Mouse (Mus musculus): ENCODE results near the gene Prlh. TPM values are rescaled to one million over a fixed set of nuclear protein-coding genes. Genes with fewer than 3 reads are reported as not detected.

Gene Prlh
- polyA plus RNA-seq, 1 experiment from 2014 or later, result not detected

- ATAC-seq, result peak; percentile 25; the same call in 1 of the 2 replicates
- 23% methylated on average over 9 of the region's 9 CpGs for WGBS
- no peak overlapping the region for H3K9ac ChIP-seq (ENCODE audit: low read depth, low read length)
- peak; percentile 100 for TF ChIP-seq CTCF (IDR thresholded peaks at IDR 0.05; ENCODE audit: low read depth)
- H3K4me2 ChIP-seq (replicated peaks; ENCODE audit: low read depth), result no peak overlapping the region
- H3K27me3 ChIP-seq (replicated peaks; ENCODE audit: control insufficient read depth, insufficient read depth, low read length), result no peaks in the 10 kb centered on the region
- H3K4me3 ChIP-seq (ENCODE audit: low read depth, low read length), result no peak overlapping the region
- H3K27ac ChIP-seq (ENCODE audit: low read depth, low read length), result no peak overlapping the region
- H3K36me3 ChIP-seq (ENCODE audit: control insufficient read depth, insufficient read depth), result no peaks in the 10 kb centered on the region
- no peaks in the 10 kb centered on the region for H3K4me1 ChIP-seq (replicated peaks; ENCODE audit: control insufficient read depth, insufficient read depth, low read length)
- H3K9me3 ChIP-seq (ENCODE audit: control insufficient read depth), result no peaks in the 10 kb centered on the region
Observed at GRCm38 (mm10) chr1:90972911-90973573, 20.1 kb downstream of the Prlh start.

DNA sequence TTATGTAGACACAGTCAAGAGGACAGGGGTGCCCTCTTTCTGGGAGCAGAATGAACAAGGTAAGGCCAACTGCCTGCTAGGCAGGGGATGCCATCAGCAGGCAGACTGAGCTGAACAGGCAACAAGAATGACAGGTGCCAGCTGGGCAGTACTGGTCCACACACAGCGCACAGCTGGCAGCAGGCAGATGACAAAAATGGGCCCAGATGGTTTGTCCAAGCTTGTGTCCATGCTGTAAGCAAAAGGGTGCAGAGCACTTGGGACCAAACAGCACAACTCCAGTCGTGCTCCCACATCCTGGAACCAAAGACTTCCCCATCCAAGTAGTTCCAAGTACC lies 20.6 kb downstream of the Prlh start:
- Histone ChIP-seq H3K4me1 (replicated peaks; ENCODE audit: control insufficient read depth, insufficient read depth, low read length) (no peaks in the 10 kb centered on the region), H3K36me3 (ENCODE audit: control insufficient read depth, insufficient read depth) (no peaks in the 10 kb centered on the region), H3K27me3 (replicated peaks; ENCODE audit: control insufficient read depth, insufficient read depth, low read length) (no peaks in the 10 kb centered on the region), H3K4me2 (replicated peaks; ENCODE audit: low read depth) (no peak overlapping the region), H3K9me3 (ENCODE audit: control insufficient read depth) (no peaks in the 10 kb centered on the region), H3K27ac (ENCODE audit: low read depth, low read length) (no peak overlapping the region), H3K9ac (ENCODE audit: low read depth, low read length) (no peak overlapping the region), H3K4me3 (ENCODE audit: low read depth, low read length) (no peak overlapping the region)
- no peak for ATAC-seq
- TF ChIP-seq CTCF (IDR thresholded peaks at IDR 0.05; ENCODE audit: low read depth), result no peak
- WGBS, result 86% methylated on average over 2 of the region's 2 CpGs

DNA sequence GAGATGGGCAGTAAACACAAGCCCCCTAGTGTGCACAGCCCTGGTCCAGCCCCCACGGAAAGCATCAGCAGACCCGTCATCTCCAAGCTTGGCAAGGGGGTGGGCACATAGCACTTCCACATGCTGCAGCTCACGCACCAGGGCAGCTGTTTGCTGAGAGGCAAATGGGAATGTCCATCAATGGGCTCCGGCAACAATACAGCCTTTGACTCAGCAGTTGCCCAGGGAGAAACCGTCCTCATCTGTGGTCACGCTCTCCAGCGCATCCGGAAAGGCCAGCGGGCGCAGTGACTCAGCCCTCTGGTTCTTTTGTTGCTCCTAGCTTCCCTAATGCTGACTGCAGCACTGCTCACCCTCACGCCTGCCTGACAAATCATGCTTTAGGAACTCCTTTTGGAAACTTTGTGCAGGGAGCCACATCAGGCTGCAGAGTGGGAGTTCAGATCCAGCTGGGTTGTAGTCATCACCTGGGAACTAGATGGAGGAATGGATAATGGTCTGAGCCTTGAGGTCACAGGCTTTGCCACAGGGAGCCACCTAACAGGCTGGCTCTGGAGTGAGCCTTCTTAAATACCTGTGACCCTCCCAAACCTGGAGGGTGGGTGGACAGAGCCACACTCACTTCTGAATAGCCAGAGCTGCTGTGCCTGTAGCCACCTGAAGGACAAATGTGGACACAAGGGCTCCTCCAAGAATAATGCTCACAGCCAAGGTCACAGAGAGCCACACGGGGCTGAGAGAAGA lies 22.2 kb downstream of the Prlh start:
- Histone ChIP-seq H3K27me3 (replicated peaks; ENCODE audit: control insufficient read depth, insufficient read depth, low read length) (no peaks in the 10 kb centered on the region), H3K27ac (ENCODE audit: low read depth, low read length) (no peak overlapping the region), H3K9ac (ENCODE audit: low read depth, low read length) (no peak overlapping the region), H3K4me3 (ENCODE audit: low read depth, low read length) (no peak overlapping the region), H3K4me2 (replicated peaks; ENCODE audit: low read depth) (no peak overlapping the region), H3K9me3 (ENCODE audit: control insufficient read depth) (no peaks in the 10 kb centered on the region), H3K36me3 (ENCODE audit: control insufficient read depth, insufficient read depth) (no peaks in the 10 kb centered on the region), H3K4me1 (replicated peaks; ENCODE audit: control insufficient read depth, insufficient read depth, low read length) (no peaks in the 10 kb centered on the region)
- 62% methylated on average over 12 of the region's 12 CpGs for WGBS
- no peak for TF ChIP-seq CTCF (IDR thresholded peaks at IDR 0.05; ENCODE audit: low read depth)
- no peak for ATAC-seq

GRCm38 (mm10) chr1:90975960-90976359 lies 23.1 kb downstream of the Prlh start:
- no peak overlapping the region for H3K4me3 ChIP-seq (ENCODE audit: low read depth, low read length)
- H3K4me1 ChIP-seq (replicated peaks; ENCODE audit: control insufficient read depth, insufficient read depth, low read length), result no peaks in the 10 kb centered on the region
- WGBS, result 91% methylated on average over 4 of the region's 4 CpGs
- H3K9me3 ChIP-seq (ENCODE audit: control insufficient read depth), result no peaks in the 10 kb centered on the region
- no peak overlapping the region for H3K9ac ChIP-seq (ENCODE audit: low read depth, low read length)
- no peak overlapping the region for H3K27ac ChIP-seq (ENCODE audit: low read depth, low read length)
- H3K36me3 ChIP-seq (ENCODE audit: control insufficient read depth, insufficient read depth), result no peaks in the 10 kb centered on the region
- no peak for ATAC-seq
- TF ChIP-seq CTCF (IDR thresholded peaks at IDR 0.05; ENCODE audit: low read depth), result no peak
- no peak overlapping the region for H3K4me2 ChIP-seq (replicated peaks; ENCODE audit: low read depth)
- no peaks in the 10 kb centered on the region for H3K27me3 ChIP-seq (replicated peaks; ENCODE audit: control insufficient read depth, insufficient read depth, low read length)

GRCm38 (mm10) chr1:90980638-90981330 lies 27.9 kb downstream of the Prlh start:
- Histone ChIP-seq H3K36me3 (ENCODE audit: control insufficient read depth, insufficient read depth) (no peaks in the 10 kb centered on the region), H3K27me3 (replicated peaks; ENCODE audit: control insufficient read depth, insufficient read depth, low read length) (no peaks in the 10 kb centered on the region), H3K9ac (ENCODE audit: low read depth, low read length) (no peak overlapping the region), H3K4me1 (replicated peaks; ENCODE audit: control insufficient read depth, insufficient read depth, low read length) (no peaks in the 10 kb centered on the region), H3K9me3 (ENCODE audit: control insufficient read depth) (no peaks in the 10 kb centered on the region), H3K4me3 (ENCODE audit: low read depth, low read length) (no peak overlapping the region), H3K4me2 (replicated peaks; ENCODE audit: low read depth) (no peak overlapping the region), H3K27ac (ENCODE audit: low read depth, low read length) (no peak overlapping the region)
- no peak for ATAC-seq
- 62% methylated on average over 10 of the region's 10 CpGs for WGBS
- TF ChIP-seq CTCF (IDR thresholded peaks at IDR 0.05; ENCODE audit: low read depth), result no peak

- H3K9me3 ChIP-seq (ENCODE audit: control insufficient read depth), result no peaks in the 10 kb centered on the region
- H3K4me2 ChIP-seq (replicated peaks; ENCODE audit: low read depth), result no peak overlapping the region
- no peaks in the 10 kb centered on the region for H3K27me3 ChIP-seq (replicated peaks; ENCODE audit: control insufficient read depth, insufficient read depth, low read length)
- H3K36me3 ChIP-seq (ENCODE audit: control insufficient read depth, insufficient read depth), result no peaks in the 10 kb centered on the region
- H3K9ac ChIP-seq (ENCODE audit: low read depth, low read length), result no peak overlapping the region
- TF ChIP-seq CTCF (IDR thresholded peaks at IDR 0.05; ENCODE audit: low read depth), result no peak
- H3K4me1 ChIP-seq (replicated peaks; ENCODE audit: control insufficient read depth, insufficient read depth, low read length), result no peaks in the 10 kb centered on the region
- ATAC-seq, result no peak
- H3K4me3 ChIP-seq (ENCODE audit: low read depth, low read length), result no peak overlapping the region
- no peak overlapping the region for H3K27ac ChIP-seq (ENCODE audit: low read depth, low read length)
- 65% methylated on average over 3 of the region's 3 CpGs for WGBS
Observed at GRCm38 (mm10) chr1:90981346-90981745, 28.4 kb downstream of the Prlh start.

Data from intestine, postnatal 0 days (tissue).